Mouse (Mus musculus) CH12.LX (cell line): ENCODE data around the gene Baiap2l2.

Experiments used
- CTCF ChIP-seq, 2 experiments: IDR thresholded peaks in 1 of 2; conservative IDR thresholded peaks in 1 of 2; 2 replicates each; pipeline ENCODE4 v1.5.1; 2011 to 2012; ENCODE audit warnings: low read depth in 2 of 2, low read length in 2 of 2, improper control_type of control experiment in 1 of 2, inconsistent platforms in 1 of 2, mild to moderate bottlenecking in 1 of 2, moderate library complexity in 1 of 2
- E2F4 ChIP-seq: IDR thresholded peaks from 2 replicates; pipeline ENCODE4 v1.6.1; 2011; ENCODE audit warnings: low read depth, low read length, improper control_type of control experiment; ENCODE audit not compliant: insufficient replicate concordance
- MAZ ChIP-seq: IDR thresholded peaks from 2 replicates; pipeline ENCODE4 v1.6.1; 2012; ENCODE audit warnings: low read depth, mild to moderate bottlenecking, inconsistent platforms, low read length, improper control_type of control experiment, moderate library complexity
- MEF2A ChIP-seq: IDR thresholded peaks from 2 replicates; pipeline ENCODE4 v1.6.1; 2014; ENCODE audit warnings: low read depth, mild to moderate bottlenecking, inconsistent platforms, low read length, improper control_type of control experiment, borderline replicate concordance
- SIN3A ChIP-seq: IDR thresholded peaks from 2 replicates; pipeline ENCODE4 v1.6.1; 2012; ENCODE audit warnings: low read length, improper control_type of control experiment, inconsistent platforms

DNA sequence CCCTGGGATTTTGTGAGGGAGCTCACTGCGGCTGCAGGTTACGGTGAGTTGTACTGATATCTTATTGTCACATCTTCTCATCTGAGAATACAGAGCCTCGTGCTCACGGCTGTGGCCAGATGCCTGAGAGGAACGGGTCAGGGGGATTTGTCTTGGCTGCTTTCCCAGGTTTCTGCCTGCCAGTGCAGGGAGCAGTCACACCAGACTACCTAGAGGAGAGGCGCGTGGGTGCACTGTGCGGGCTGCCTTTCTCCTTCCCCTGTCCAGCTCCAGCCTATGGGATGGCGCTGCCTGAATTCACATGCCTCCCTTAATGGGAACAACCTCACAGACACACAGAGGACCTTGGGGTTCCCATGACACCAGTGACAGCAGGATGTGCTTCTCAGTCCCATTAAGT is 50.1 kb downstream of the Baiap2l2 start:
- TF ChIP-seq E2F4 (no peak), MEF2A (no peak), SIN3A (no peak), CTCF (conservative IDR thresholded peaks at IDR 0.05 in 1 of 2, IDR thresholded peaks at IDR 0.05 in 1 of 2; ENCODE audit: low read depth in 2 of 2, low read length in 2 of 2) (no peak), MAZ (no peak)
